Mouse (Mus musculus): Measurements from ENCODE around the gene Cstad.

Gene Cstad

DNA sequence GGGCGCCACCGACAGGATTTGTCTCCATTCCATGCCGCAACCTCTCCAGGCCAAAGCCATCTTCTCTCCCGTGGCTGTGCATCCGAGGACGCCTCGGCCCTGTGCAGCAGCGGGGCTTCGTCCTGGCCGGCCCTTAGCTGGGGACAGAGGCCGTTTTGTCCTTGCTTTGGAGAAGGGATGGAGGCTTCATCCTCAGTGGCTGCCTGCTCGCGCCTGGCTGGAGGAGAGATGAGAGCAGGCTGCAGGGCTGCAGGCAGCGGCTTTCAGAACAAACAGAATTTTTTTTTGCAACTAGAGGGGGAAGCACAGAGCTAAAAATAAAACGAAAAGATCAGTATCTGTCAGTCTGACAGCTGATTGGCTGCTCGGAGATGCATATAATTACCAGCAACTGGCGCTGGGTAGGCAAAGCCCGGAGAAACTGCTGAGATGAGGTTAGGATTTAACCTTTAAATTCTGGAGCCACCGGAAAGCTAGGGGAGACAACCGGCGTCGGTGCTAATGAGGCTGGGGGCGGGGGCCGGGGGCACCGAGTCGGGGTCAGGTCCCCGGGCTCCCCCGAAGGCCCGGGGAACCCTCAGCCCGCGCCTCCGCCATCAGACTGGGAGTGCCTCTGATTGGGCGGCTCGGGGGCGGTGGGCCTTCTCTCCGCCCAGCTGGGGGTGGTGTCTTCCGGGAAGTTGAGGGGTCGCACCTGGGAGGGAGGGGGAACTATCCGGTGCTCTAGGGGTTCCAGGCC is at the start of gene Cstad:
Gene Cstad (plus strand): TSS at position 400 of the 739 bp plus-strand sequence.
- peak; percentile 50 to 60 for DNase-seq (ENCODE audit: low spot score in 2 of 2)

GRCm38 (mm10) chr2:30545706-30546105 is 49.1 kb upstream of the Cstad start:
- DNase-seq (ENCODE audit: low spot score in 2 of 2): no peak

DNA sequence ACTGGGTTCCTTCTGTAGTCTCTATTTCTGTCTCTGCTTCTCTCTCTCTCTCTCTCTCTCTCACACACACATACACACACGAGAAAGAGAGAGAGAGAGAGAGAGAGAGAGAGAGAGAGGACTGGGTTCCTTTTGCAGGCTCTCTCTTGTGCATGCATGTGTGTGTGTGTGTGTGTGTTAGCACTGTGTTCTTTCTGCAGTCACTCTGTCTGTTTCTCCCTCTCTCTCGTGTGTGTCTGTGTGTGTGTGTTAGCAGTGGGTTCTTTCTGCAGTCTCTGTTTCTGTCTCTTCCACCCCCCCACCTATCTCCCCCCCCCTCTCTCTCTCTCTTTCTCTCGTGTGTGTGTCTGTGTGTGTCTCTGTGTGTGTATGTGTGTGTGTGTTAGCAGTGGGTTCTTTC is 48.6 kb upstream of the Cstad start:
- DNase-seq (ENCODE audit: low spot score in 2 of 2): no peak

- peak in 1 of 2 experiments; percentile 47 for DNase-seq (ENCODE audit: low spot score in 2 of 2)
Observed at GRCm38 (mm10) chr2:30547455-30548217, 47.2 kb upstream of the Cstad start.

DNA sequence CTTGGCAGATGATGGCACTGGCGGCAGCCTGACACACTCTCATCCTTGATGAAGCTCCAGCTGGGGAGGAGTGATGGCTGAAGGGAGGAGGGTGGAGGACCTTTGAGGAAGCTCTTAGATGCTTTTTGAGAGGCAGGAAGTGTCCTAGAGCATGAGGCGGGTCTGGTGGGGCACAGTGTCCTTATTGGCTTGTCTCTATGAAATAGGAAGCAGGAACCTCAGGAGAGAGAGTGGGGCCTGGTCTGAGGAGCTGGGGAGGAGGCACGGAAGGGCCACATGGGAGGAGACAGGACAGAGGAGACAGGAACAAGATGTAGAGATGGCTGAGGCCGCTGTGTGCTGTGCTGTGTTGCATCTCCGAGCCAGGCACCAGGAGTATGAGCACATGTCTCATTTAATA is 43.3 kb upstream of the Cstad start:
- DNase-seq (ENCODE audit: low spot score in 2 of 2): no peak

DNA sequence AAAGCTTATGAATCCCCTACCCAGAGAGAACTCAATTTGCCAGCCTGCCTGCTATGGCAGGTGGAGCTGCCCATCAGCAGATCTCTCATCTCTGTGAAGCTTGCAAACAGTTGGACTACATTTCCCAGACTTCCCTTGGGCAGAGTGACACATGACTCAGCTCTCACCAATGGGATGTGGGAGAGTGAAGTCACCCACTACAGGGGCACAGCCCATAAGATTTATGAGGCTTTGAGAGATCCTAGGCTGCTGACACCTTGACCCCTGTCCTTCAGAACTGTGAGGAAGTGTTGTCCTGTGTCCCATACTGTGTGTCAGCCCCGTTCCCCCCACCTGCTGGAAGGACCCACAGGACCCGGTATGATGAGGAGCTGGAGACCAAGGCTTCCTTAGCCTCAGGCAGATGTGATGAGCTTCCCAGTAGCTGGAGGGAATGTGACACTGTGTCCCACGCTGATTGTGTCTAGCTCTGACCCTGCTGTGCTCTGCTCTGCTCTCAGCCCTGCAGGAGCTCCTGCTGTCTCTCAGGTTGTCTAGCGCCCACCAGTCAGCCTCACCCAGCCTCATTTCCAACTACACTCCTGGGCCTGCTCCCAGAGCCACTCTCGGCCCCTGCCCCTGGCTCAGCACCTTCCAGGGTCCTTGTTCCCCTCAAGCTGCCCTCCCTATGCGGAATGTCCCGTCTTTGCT is 40.8 kb upstream of the Cstad start:
- peak in 1 of 2 experiments; percentile 25 for DNase-seq (ENCODE audit: low spot score in 2 of 2)

DNA sequence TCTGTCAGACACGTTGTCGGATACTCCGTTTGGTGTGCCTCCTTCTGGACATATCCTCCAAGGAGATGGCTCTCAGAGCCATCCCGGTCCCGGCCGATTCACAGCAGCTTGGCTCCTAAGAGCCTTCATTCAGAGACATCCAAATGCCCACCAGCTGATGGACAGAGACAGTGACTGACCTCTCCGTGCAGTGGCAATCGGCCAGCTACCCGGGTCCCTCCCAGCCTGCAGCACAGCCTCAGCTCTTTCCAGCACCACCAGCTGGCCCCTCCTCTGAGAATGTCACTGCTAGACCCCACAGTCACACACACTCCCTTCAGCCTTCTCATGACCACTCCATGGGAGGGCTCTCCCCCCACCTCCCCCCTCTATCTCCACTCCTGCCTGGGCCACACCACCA is 39.6 kb upstream of the Cstad start:
- no peak for DNase-seq (ENCODE audit: low spot score in 2 of 2)

GRCm38 (mm10) chr2:30556495-30556894 is 38.3 kb upstream of the Cstad start:
- peak; percentile 14 to 41 for DNase-seq (ENCODE audit: low spot score in 2 of 2)

DNA sequence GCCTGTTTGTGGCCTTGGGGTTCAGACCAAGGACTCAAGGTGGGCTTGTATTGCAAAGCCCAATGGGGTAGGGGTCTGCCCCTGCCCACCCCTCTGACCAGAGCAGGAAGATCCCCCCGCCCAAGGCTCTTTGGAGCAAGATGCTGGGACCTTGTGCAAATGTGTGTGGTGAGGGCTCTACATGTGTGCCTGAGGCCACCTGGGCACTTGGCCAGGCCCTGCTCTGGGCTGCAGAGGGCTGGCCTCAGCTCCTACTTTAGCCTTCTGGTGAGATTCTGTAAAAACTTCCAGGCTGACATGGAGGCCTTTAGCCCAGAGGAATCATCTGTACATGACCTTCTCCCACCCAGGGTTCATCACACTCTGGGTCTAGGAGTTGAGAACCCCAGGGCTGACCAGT is 35.3 kb upstream of the Cstad start:
- DNase-seq (ENCODE audit: low spot score in 2 of 2): no peak

- no peak for DNase-seq (ENCODE audit: low spot score in 2 of 2)
Observed at GRCm38 (mm10) chr2:30562553-30562952, 32.3 kb upstream of the Cstad start.

- DNase-seq (ENCODE audit: low spot score in 2 of 2): no peak
Observed at GRCm38 (mm10) chr2:30571647-30572046, 23.2 kb upstream of the Cstad start.

- DNase-seq (ENCODE audit: low spot score in 2 of 2): no peak
Observed at GRCm38 (mm10) chr2:30573522-30573921, 21.3 kb upstream of the Cstad start.

DNA sequence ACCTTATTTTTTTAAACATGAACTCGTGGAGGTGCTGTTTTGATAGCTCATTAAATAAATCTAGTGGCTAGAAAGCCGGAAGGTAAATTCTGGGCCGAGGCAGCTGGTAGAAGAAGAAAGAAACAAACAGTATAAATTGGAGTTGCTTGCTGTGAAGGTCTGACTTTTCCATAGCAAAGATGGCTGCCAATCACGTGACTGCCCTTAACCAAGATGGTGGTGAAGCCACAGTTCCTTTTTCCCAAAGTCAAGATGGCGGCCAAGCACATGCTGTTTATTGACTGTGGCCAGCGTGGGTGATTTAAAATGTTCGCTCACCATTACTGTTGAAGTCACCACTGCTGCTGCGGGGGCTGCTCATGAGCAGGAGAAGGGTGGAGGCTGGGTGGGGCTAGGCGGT is 17.8 kb upstream of the Cstad start:
- DNase-seq (ENCODE audit: low spot score in 2 of 2): no peak

GRCm38 (mm10) chr2:30578006-30578405 is 16.8 kb upstream of the Cstad start:
- no peak for DNase-seq (ENCODE audit: low spot score in 2 of 2)

GRCm38 (mm10) chr2:30587161-30587560 is 7.7 kb upstream of the Cstad start:
- no peak for DNase-seq (ENCODE audit: low spot score in 2 of 2)

DNA sequence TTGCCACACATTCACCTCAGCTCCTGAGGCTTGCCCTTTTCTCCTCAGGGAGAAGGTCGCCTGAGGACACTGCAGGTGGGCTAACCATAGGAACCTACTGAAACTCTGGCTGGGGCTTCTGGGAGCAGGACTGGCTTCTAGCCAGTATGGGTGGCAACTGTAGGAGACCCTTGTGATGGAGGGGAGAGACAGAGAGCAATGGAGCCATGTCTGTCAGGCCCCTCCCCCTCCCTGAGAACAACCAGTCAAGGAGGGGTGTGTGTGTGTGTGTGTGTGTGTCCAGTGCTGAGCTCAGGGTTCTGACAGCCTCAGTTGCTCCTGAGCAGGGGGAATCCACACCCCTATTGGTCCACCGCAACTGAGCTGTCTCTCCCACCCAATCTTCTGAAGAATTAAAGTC is 7.2 kb upstream of the Cstad start:
- DNase-seq (ENCODE audit: low spot score in 2 of 2): no peak

DNA sequence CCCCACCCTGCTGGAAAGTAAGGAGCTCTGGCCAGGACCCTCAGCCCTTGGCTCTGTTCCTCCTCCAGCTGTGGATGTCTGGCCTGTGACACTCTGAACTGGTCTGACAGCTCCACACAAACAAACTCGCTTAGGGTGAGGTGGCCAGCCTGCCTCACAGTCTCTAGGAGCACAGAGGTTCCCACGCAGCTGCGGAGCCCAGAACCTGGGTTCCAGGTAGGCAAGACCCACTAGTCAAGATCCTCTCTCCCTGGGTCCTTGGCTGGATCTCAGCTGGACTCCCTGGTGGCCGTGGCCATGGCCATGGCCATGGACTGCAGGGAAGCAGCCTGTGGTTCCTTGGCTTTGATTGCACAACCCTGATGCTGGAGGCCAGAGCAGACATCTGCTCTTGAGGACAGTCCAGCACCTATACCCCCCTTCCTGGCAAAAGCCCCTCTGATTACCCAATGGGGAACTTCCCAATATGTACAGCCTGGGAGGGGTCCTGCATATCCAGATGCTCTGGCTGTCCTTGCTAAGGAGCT is 5.8 kb upstream of the Cstad start:
- DNase-seq (ENCODE audit: low spot score in 2 of 2): peak in 1 of 2 experiments; percentile 52

GRCm38 (mm10) chr2:30589781-30590180 is 5.1 kb upstream of the Cstad start:
- no peak for DNase-seq (ENCODE audit: low spot score in 2 of 2)

- DNase-seq (ENCODE audit: low spot score in 2 of 2): no peak
Observed at GRCm38 (mm10) chr2:30590909-30591308, 3.9 kb upstream of the Cstad start.

- DNase-seq (ENCODE audit: low spot score in 2 of 2): no peak
Observed at GRCm38 (mm10) chr2:30592391-30592790, 2.4 kb upstream of the Cstad start.

GRCm38 (mm10) chr2:30592951-30593350 is 1.9 kb upstream of the Cstad start:
- DNase-seq (ENCODE audit: low spot score in 2 of 2): no peak

- DNase-seq (ENCODE audit: low spot score in 2 of 2): no peak
Observed at GRCm38 (mm10) chr2:30593636-30594310, 1.1 kb upstream of the Cstad start.

All from urinary bladder, adult 18-20 months (tissue).